Comparison of ENCODE assay signal across 11 mouse cellular contexts in genomic region chr2:168654983-168655669, GRCm38 (mm10). TPM values are rescaled to one million over a fixed set of nuclear protein-coding genes. Genes with fewer than 3 reads are reported as not detected.
DNase-seq lines count a peak whose midpoint lies in the region; ATAC-seq and TF ChIP-seq lines count a peak whose summit lies in the region.
"Had no signal": no experiment of that assay in that cellular context is flagged by ENCODE, and none has a peak within 500 bp of the region (broad histone marks: within the 10 kb centered on the region; RNA-seq: fewer than 3 reads in every experiment).

No protein-coding gene starts in this region.

- no peaks in the 10 kb centered on the region for H3K9me3 ChIP-seq in heart, embryonic 11.5 days (replicated peaks; ENCODE audit: control insufficient read depth, low read length)
- H3K9me3 ChIP-seq in midbrain, embryonic 13.5 days: no peaks in the 10 kb centered on the region
- no peaks in the 10 kb centered on the region for H3K9me3 ChIP-seq in midbrain, embryonic 15.5 days
- H3K9me3 ChIP-seq in liver, postnatal 0 days (ENCODE audit: low read length): no peaks in the 10 kb centered on the region
- H3K9me3 ChIP-seq: heart, embryonic 15.5 days; midbrain, embryonic 10.5 days had no signal

- intact Hi-C loops in heart, postnatal 36 days (cut with DNase I): no loop called here

- DNase-seq in adrenal gland, postnatal 10 days: peak; percentile 32
- no peak for DNase-seq in adrenal gland, adult 8-10 months
- DNase-seq in heart, postnatal 36 days: peak; percentile 13 to 17
- peak; percentile 45 for DNase-seq in liver, postnatal 0 days
- no peak for DNase-seq in urinary bladder, postnatal 36 days (ENCODE audit: low spot score in 2 of 2)

- 61% methylated on average over 17 of the region's 17 CpGs for WGBS in heart, embryonic 11.5 days (ENCODE audit: insufficient replicate concordance)
- 79% methylated on average over 17 of the region's 17 CpGs for WGBS in midbrain, embryonic 13.5 days
- 78% methylated on average over 17 of the region's 17 CpGs for WGBS in midbrain, embryonic 15.5 days
- 48% methylated on average over 17 of the region's 17 CpGs for WGBS in liver, postnatal 0 days (ENCODE audit: insufficient replicate concordance)

- TF ChIP-seq CTCF in liver, postnatal 0 days (IDR thresholded peaks at IDR 0.05; ENCODE audit: low read depth): peak; percentile 41

- H3K27me3 ChIP-seq in heart, embryonic 11.5 days (ENCODE audit: control insufficient read depth, insufficient read depth, low read length): peaks cover 9% of the 10 kb centered on the region
- H3K27me3 ChIP-seq in midbrain, embryonic 13.5 days: no peaks in the 10 kb centered on the region
- no peaks in the 10 kb centered on the region for H3K27me3 ChIP-seq in midbrain, embryonic 15.5 days (replicated peaks)
- H3K27me3 ChIP-seq in liver, postnatal 0 days (ENCODE audit: insufficient read depth, low read length): no peaks in the 10 kb centered on the region

- ATAC-seq in heart, embryonic 11.5 days (replicated peaks; ENCODE audit: insufficient number of reproducible peaks, low FRiP score, low TSS enrichment): no peak
- ATAC-seq in midbrain, embryonic 13.5 days: peak; percentile 53; the same call in 1 of the 2 replicates
- no peak for ATAC-seq in midbrain, embryonic 15.5 days (replicated peaks)
- ATAC-seq in liver, postnatal 0 days: no peak
- ATAC-seq: forebrain, embryonic 16.5 days had no signal

- no peak overlapping the region for H3K4me3 ChIP-seq in heart, embryonic 11.5 days (ENCODE audit: low read depth, low read length)
- no peak overlapping the region for H3K4me3 ChIP-seq in midbrain, embryonic 13.5 days (replicated peaks)
- no peak overlapping the region for H3K4me3 ChIP-seq in midbrain, embryonic 15.5 days
- H3K4me3 ChIP-seq in liver, postnatal 0 days (ENCODE audit: low read depth, low read length): no peak overlapping the region
- H3K4me3 ChIP-seq: heart, embryonic 15.5 days; midbrain, embryonic 10.5 days had no signal

- peaks cover 9% of the 10 kb centered on the region for H3K4me1 ChIP-seq in heart, embryonic 11.5 days (ENCODE audit: control insufficient read depth, insufficient read depth, low read length)
- no peaks in the 10 kb centered on the region for H3K4me1 ChIP-seq in midbrain, embryonic 13.5 days (replicated peaks)
- H3K4me1 ChIP-seq in midbrain, embryonic 15.5 days: peaks cover 4% of the 10 kb centered on the region; the same call in 1 of the 2 replicates
- H3K4me1 ChIP-seq in liver, postnatal 0 days (ENCODE audit: insufficient read depth): peaks cover 7% of the 10 kb centered on the region; the same call in 1 of the 2 replicates

- TF ChIP-seq EP300 in liver, postnatal 0 days (IDR thresholded peaks at IDR 0.05; ENCODE audit: low read depth): no peak

- H3K9ac ChIP-seq in heart, embryonic 11.5 days (ENCODE audit: low read depth, low read length): no peak overlapping the region
- no peak overlapping the region for H3K9ac ChIP-seq in midbrain, embryonic 13.5 days (replicated peaks)
- H3K9ac ChIP-seq in midbrain, embryonic 15.5 days: no peak overlapping the region
- no peak overlapping the region for H3K9ac ChIP-seq in liver, postnatal 0 days (replicated peaks)
- H3K9ac ChIP-seq: heart, embryonic 15.5 days had no signal

- no peak overlapping the region for H3K27ac ChIP-seq in heart, embryonic 11.5 days (ENCODE audit: low read depth, low read length)
- no peak overlapping the region for H3K27ac ChIP-seq in midbrain, embryonic 13.5 days
- H3K27ac ChIP-seq in midbrain, embryonic 15.5 days: no peak overlapping the region
- H3K27ac ChIP-seq in liver, postnatal 0 days (ENCODE audit: low read depth): no peak overlapping the region
- H3K27ac ChIP-seq: heart, embryonic 15.5 days; midbrain, embryonic 10.5 days had no signal

- H3K36me3 ChIP-seq in heart, embryonic 11.5 days (ENCODE audit: control insufficient read depth, insufficient read depth, low read length): no peaks in the 10 kb centered on the region
- H3K36me3 ChIP-seq in midbrain, embryonic 13.5 days: peaks cover 75% of the 10 kb centered on the region
- peaks cover 45% of the 10 kb centered on the region for H3K36me3 ChIP-seq in midbrain, embryonic 15.5 days (replicated peaks)
- no peaks in the 10 kb centered on the region for H3K36me3 ChIP-seq in liver, postnatal 0 days (replicated peaks; ENCODE audit: insufficient read depth, low read length)
- H3K36me3 ChIP-seq: heart, embryonic 15.5 days had no signal

- H3K4me2 ChIP-seq in heart, embryonic 11.5 days: no peak overlapping the region
- no peak overlapping the region for H3K4me2 ChIP-seq in midbrain, embryonic 13.5 days (replicated peaks)
- no peak overlapping the region for H3K4me2 ChIP-seq in midbrain, embryonic 15.5 days
- H3K4me2 ChIP-seq in liver, postnatal 0 days (ENCODE audit: low read depth, low read length): no peak overlapping the region
- H3K4me2 ChIP-seq: heart, embryonic 15.5 days had no signal

RNA-seq across cellular contexts. Expression of gene Nfatc2, which starts 53.7 kb away (rescaled TPM):
- total RNA-seq in adrenal gland, postnatal 10 days (2021): 1 to 10 TPM; 2.7 to 5.0 TPM
- total RNA-seq in adrenal gland, adult 8-10 months (2022): 10 to 100 TPM in 1 of 4 experiments, 1 to 10 TPM in 3; 3.4 to 11.0 (median 6.3) TPM
- total RNA-seq in heart, postnatal 36 days (2021): 10 to 100 TPM; 16.2 to 18.1 TPM
- 4.2 and 4.6 TPM in 2 replicates for polyA plus RNA-seq in heart, embryonic 11.5 days (2014; fragmentation: Nextera tagmentation; extraction: Ambion mirVana)
- 1.7 TPM in 2 replicates for polyA plus RNA-seq in midbrain, embryonic 13.5 days (2015; fragmentation: Nextera tagmentation; extraction: Ambion mirVana)
- 3.8 and 3.9 TPM in 2 replicates for polyA plus RNA-seq in midbrain, embryonic 15.5 days (2015; fragmentation: Nextera tagmentation; extraction: Ambion mirVana)
- 0.11 and 0.18 TPM in 2 replicates for polyA plus RNA-seq in liver, postnatal 0 days (2015; fragmentation: Nextera tagmentation; extraction: Ambion mirVana)

Comparison
In these comparisons a context has a peak if more than half of its experiments do, and no peak if none do; other contexts are left out.
1. DNase-seq: peak in adrenal gland, postnatal 10 days (single experiment), heart, postnatal 36 days (2 of 2) and liver, postnatal 0 days (single experiment); none in adrenal gland, adult 8-10 months (single experiment) and urinary bladder, postnatal 36 days (0 of 2).